Mouse (Mus musculus) ES-Bruce4 (cell line): ENCODE results near the gene Smarca2. TPM values are rescaled to one million over a fixed set of nuclear protein-coding genes. Genes with fewer than 3 reads are reported as not detected.

ENCODE experiments used
- H3K27ac ChIP-seq: 2 replicates; pipeline ENCODE4 v1.5.1; 2012; ENCODE audit warnings: low read length, inconsistent platforms; ENCODE audit not compliant: insufficient read depth
- H3K27me3 ChIP-seq: 2 replicates; pipeline ENCODE4 v1.6.1; 2012; ENCODE audit warnings: mild to moderate bottlenecking, low read length, inconsistent platforms; ENCODE audit not compliant: control insufficient read depth, poor library complexity, insufficient read depth, severe bottlenecking
- H3K36me3 ChIP-seq: 2 replicates; pipeline ENCODE4 v1.6.1; 2012; ENCODE audit warnings: inconsistent platforms, mild to moderate bottlenecking, low read length, moderate library complexity; ENCODE audit not compliant: control insufficient read depth, poor library complexity, insufficient read depth, severe bottlenecking
- H3K4me1 ChIP-seq: one replicate; pipeline ENCODE4 v1.8.1; 2011; ENCODE audit warnings: low read length; ENCODE audit not compliant: control insufficient read depth, insufficient read depth
- H3K4me3 ChIP-seq: 2 replicates; pipeline ENCODE4 v1.5.1; 2011; ENCODE audit warnings: low read depth, mild to moderate bottlenecking, low read length
- H3K9ac ChIP-seq: 2 replicates; pipeline ENCODE4 v1.6.1; 2012; ENCODE audit warnings: low read depth, mild to moderate bottlenecking, inconsistent platforms; ENCODE audit not compliant: poor library complexity, severe bottlenecking
- H3K9me3 ChIP-seq: replicated peaks from 2 replicates; pipeline ENCODE4 v1.6.1; 2012; ENCODE audit warnings: mild to moderate bottlenecking, low read length, inconsistent platforms; ENCODE audit not compliant: control insufficient read depth, poor library complexity, insufficient read depth, severe bottlenecking
- CTCF ChIP-seq: IDR thresholded peaks from one replicate; pipeline ENCODE4 v1.8.1; 2011; ENCODE audit warnings: low read depth, low read length
- EP300 ChIP-seq: IDR thresholded peaks from 2 replicates; pipeline ENCODE4 v1.6.1; 2011; ENCODE audit warnings: low read depth, low read length; ENCODE audit not compliant: insufficient read depth
- POLR2A ChIP-seq: IDR thresholded peaks from one replicate; pipeline ENCODE4 v1.8.1; 2011; ENCODE audit warnings: low read length; ENCODE audit not compliant: insufficient read depth
- polyA plus RNA-seq: library from polyadenylated mRNA; stranded (reverse); fragments of >200 nt; gene quantifications from 2 replicates; pipeline ENCODE4 v1.2.4, GENCODE M21; 2011; ENCODE audit warnings: low read depth; ENCODE audit not compliant: missing spikeins, insufficient read depth, insufficient read length

Smarca2 gene
- polyA plus RNA-seq, 1 experiment: 4.9 TPM

GRCm38 (mm10) chr19:26716217-26716616, 111.4 kb downstream of the Smarca2 start:
- TF ChIP-seq POLR2A (no peak), CTCF (no peak), EP300 (no peak)
- no peaks in the 10 kb centered on the region for H3K36me3 ChIP-seq
- H3K9me3 ChIP-seq: no peaks in the 10 kb centered on the region
- no peaks in the 10 kb centered on the region; the same call in 1 of the 2 replicates for H3K27me3 ChIP-seq
- no peak overlapping the region for H3K4me3 ChIP-seq
- no peak overlapping the region for H3K9ac ChIP-seq
- H3K4me1 ChIP-seq: no peaks in the 10 kb centered on the region
- H3K27ac ChIP-seq: no peak overlapping the region

GRCm38 (mm10) chr19:26718221-26718620, 113.4 kb downstream of the Smarca2 start:
- TF ChIP-seq EP300 (no peak), CTCF (no peak), POLR2A (no peak)
- Histone ChIP-seq H3K9ac (no peak overlapping the region), H3K36me3 (no peaks in the 10 kb centered on the region), H3K9me3 (no peaks in the 10 kb centered on the region), H3K27me3 (no peaks in the 10 kb centered on the region; the same call in 1 of the 2 replicates), H3K4me3 (no peak overlapping the region), H3K4me1 (no peaks in the 10 kb centered on the region), H3K27ac (no peak overlapping the region)

GRCm38 (mm10) chr19:26719161-26719560, 114.3 kb downstream of the Smarca2 start:
- H3K27ac ChIP-seq: no peak overlapping the region
- no peak overlapping the region for H3K4me3 ChIP-seq
- no peak overlapping the region for H3K9ac ChIP-seq
- TF ChIP-seq CTCF (no peak), EP300 (no peak), POLR2A (no peak)
- no peaks in the 10 kb centered on the region for H3K9me3 ChIP-seq
- no peaks in the 10 kb centered on the region for H3K4me1 ChIP-seq
- H3K36me3 ChIP-seq: no peaks in the 10 kb centered on the region
- H3K27me3 ChIP-seq: no peaks in the 10 kb centered on the region; the same call in 1 of the 2 replicates

- TF ChIP-seq EP300 (no peak), POLR2A (no peak), CTCF (no peak)
- Histone ChIP-seq H3K27me3 (no peaks in the 10 kb centered on the region), H3K4me3 (no peak overlapping the region)
Measured at GRCm38 (mm10) chr19:26721741-26722140, 116.9 kb downstream of the Smarca2 start.

GRCm38 (mm10) chr19:26723899-26724298, 119.0 kb downstream of the Smarca2 start:
- no peak overlapping the region for H3K9ac ChIP-seq
- no peak overlapping the region for H3K27ac ChIP-seq
- H3K27me3 ChIP-seq: no peaks in the 10 kb centered on the region
- no peaks in the 10 kb centered on the region for H3K36me3 ChIP-seq
- no peaks in the 10 kb centered on the region for H3K4me1 ChIP-seq
- no peak overlapping the region for H3K4me3 ChIP-seq
- TF ChIP-seq POLR2A: no peak
- TF ChIP-seq CTCF: no peak
- TF ChIP-seq EP300: no peak
- no peaks in the 10 kb centered on the region for H3K9me3 ChIP-seq

More at GRCm38 (mm10) chr19:26721741-26722140, 116.9 kb downstream of the Smarca2 start:
- Histone ChIP-seq H3K36me3 (no peaks in the 10 kb centered on the region), H3K9me3 (no peaks in the 10 kb centered on the region), H3K27ac (no peak overlapping the region), H3K4me1 (no peaks in the 10 kb centered on the region), H3K9ac (no peak overlapping the region)

- H3K27me3 ChIP-seq: no peaks in the 10 kb centered on the region
- H3K4me3 ChIP-seq: no peak overlapping the region
- H3K9me3 ChIP-seq: no peaks in the 10 kb centered on the region
- no peaks in the 10 kb centered on the region for H3K36me3 ChIP-seq
- no peak overlapping the region for H3K27ac ChIP-seq
- no peak overlapping the region for H3K9ac ChIP-seq
- TF ChIP-seq EP300 (no peak), POLR2A (no peak), CTCF (no peak)
- H3K4me1 ChIP-seq: no peaks in the 10 kb centered on the region
Measured at GRCm38 (mm10) chr19:26724626-26725025, 119.8 kb downstream of the Smarca2 start.
